Mouse (Mus musculus) hindbrain, embryonic 12.5 days (tissue): ENCODE data around the gene Ramp2. TPM values are rescaled to one million over a fixed set of nuclear protein-coding genes. Genes with fewer than 3 reads are reported as not detected.

Source experiments
- ATAC-seq: fragments of 200-750 bp; cut with Nextera tagmentation; 2 replicates; pipeline ENCODE4 v1.8.0; 2017; ENCODE audit warnings: moderate TSS enrichment; ENCODE audit not compliant: low FRiP score
- H3K27ac ChIP-seq: fragments of 300-500 bp; sonication (generic); 2 replicates; pipeline ENCODE4 v1.5.1; 2016; ENCODE audit warnings: mild to moderate bottlenecking
- H3K27me3 ChIP-seq: fragments of 300-500 bp; sonication (generic); 2 replicates; pipeline ENCODE4 v1.6.1; 2016; ENCODE audit warnings: mild to moderate bottlenecking
- H3K36me3 ChIP-seq: fragments of 300-500 bp; sonication (generic); 2 replicates; pipeline ENCODE4 v1.6.1; 2016; ENCODE audit warnings: mild to moderate bottlenecking
- H3K4me1 ChIP-seq: fragments of 300-500 bp; sonication (generic); 2 replicates; pipeline ENCODE4 v1.6.1; 2016
- H3K4me2 ChIP-seq: fragments of 300-500 bp; sonication (generic); replicated peaks from 2 replicates; pipeline ENCODE4 v1.6.1; 2016; ENCODE audit warnings: mild to moderate bottlenecking
- H3K4me3 ChIP-seq: fragments of 300-500 bp; sonication (generic); 2 replicates; pipeline ENCODE4 v1.5.1; 2016; ENCODE audit warnings: mild to moderate bottlenecking
- H3K9ac ChIP-seq: fragments of 300-500 bp; sonication (generic); 2 replicates; pipeline ENCODE4 v1.6.1; 2016; ENCODE audit warnings: mild to moderate bottlenecking, moderate library complexity
- H3K9me3 ChIP-seq: fragments of 300-500 bp; sonication (generic); replicated peaks from 2 replicates; pipeline ENCODE4 v1.6.1; 2016; ENCODE audit warnings: mild to moderate bottlenecking
- WGBS: fragments of 180-500 bp; shearing (Covaris S2); methylation state at CpG from one replicate; pipeline ENCODE4 v1.1.7; 2016; 5-methylcytosine and 5-hydroxymethylcytosine counted together
- polyA plus RNA-seq: library from polyadenylated mRNA; unstranded; fragments of >200 nt; fragmentation: Nextera tagmentation; extraction: Ambion mirVana; gene quantifications from 2 replicates; pipeline ENCODE4 v1.2.1, GENCODE M21; 2016

Ramp2 gene
- polyA plus RNA-seq, 1 experiment from 2014 or later: 62.2 TPM

- no peaks in the 10 kb centered on the region for H3K9me3 ChIP-seq
- no peak for ATAC-seq
- peaks cover 59% of the 10 kb centered on the region for H3K4me1 ChIP-seq
- peak overlapping the region; percentile 77 for H3K9ac ChIP-seq
- under 1% methylated on average over 30 of the region's 30 CpGs for WGBS
- H3K4me2 ChIP-seq: peak overlapping the region; percentile 96
- H3K4me3 ChIP-seq: peak overlapping the region; percentile 51
- H3K27me3 ChIP-seq: peaks cover 54% of the 10 kb centered on the region
- peaks cover 15% of the 10 kb centered on the region; the same call in 1 of the 2 replicates for H3K36me3 ChIP-seq
- 0 out of 2 replicates have a peak overlapping the region, but pooled peaks have one; percentile 35 for H3K27ac ChIP-seq
These were observed 15.1 kb downstream of the Ramp2 start for GRCm38 (mm10) chr11:101260826-101261380.

- H3K27me3 ChIP-seq: peaks cover 64% of the 10 kb centered on the region
- peak overlapping the region; percentile 51 for H3K4me3 ChIP-seq
- no peak overlapping the region for H3K27ac ChIP-seq
- peak overlapping the region; percentile 47; the same call in 1 of the 2 replicates for H3K9ac ChIP-seq
- 1% methylated on average over 24 of the region's 24 CpGs for WGBS
- H3K4me1 ChIP-seq: peaks cover 59% of the 10 kb centered on the region
- peak overlapping the region; percentile 96 for H3K4me2 ChIP-seq
- ATAC-seq: no peak
- no peaks in the 10 kb centered on the region for H3K9me3 ChIP-seq
- H3K36me3 ChIP-seq: peaks cover 7% of the 10 kb centered on the region; the same call in 1 of the 2 replicates
These were observed 16.6 kb downstream of the Ramp2 start for GRCm38 (mm10) chr11:101262272-101262967.

DNA sequence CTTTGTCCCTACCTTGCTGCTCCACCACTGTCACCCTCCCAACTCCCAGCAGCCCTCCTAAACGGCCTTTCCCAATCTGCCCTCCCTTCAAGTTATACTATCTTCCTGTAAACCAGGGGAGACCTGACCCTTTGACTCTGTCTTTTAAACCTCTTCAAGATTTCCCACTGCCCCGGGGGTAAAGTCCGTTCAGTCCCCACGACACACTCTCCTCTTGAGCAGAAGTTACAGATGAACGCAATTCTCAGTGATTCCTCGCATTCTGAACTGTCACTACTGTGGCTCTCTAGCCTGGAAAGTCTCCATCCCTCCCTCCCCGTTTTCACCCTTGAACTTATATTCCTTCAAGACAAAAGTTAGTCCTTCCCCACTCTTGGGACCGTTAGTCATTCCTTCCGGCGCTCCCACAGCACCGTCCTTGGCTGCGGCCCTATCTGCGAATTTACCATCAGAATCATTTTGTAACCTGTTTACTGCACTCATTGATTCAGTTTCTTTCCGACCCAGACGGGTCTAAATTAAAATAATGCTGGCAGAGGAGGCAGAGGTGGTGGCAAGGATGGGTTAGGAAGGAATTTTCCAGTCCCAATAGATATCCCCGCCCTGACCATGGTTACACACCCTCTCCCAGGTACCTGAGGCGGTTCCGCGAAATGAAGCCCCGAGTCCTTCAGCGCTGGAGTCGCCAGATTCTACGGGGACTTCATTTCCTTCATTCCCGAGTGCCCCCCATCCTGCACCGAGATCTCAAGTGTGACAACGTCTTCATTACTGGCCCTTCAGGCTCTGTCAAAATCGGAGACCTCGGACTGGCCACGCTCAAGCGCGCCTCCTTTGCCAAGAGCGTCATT, 17.5 kb downstream of the Ramp2 start:
- H3K27me3 ChIP-seq: peaks cover 64% of the 10 kb centered on the region
- H3K9me3 ChIP-seq: no peaks in the 10 kb centered on the region
- no peak overlapping the region for H3K9ac ChIP-seq
- H3K27ac ChIP-seq: no peak overlapping the region
- ATAC-seq: no peak
- H3K36me3 ChIP-seq: peaks cover 6% of the 10 kb centered on the region; the same call in 1 of the 2 replicates
- H3K4me2 ChIP-seq: peak overlapping the region; percentile 96; the same call in 1 of the 2 replicates
- peaks cover 59% of the 10 kb centered on the region for H3K4me1 ChIP-seq
- H3K4me3 ChIP-seq: 0 out of 2 replicates have a peak overlapping the region, but pooled peaks have one; percentile 51
- WGBS: 4% methylated on average over 32 of the region's 32 CpGs

GRCm38 (mm10) chr11:101263989-101264280, 18.1 kb downstream of the Ramp2 start:
- WGBS: 5% methylated on average over 3 of the region's 3 CpGs
- Histone ChIP-seq H3K27me3 (peaks cover 64% of the 10 kb centered on the region), H3K4me2 (peak overlapping the region; percentile 6; the same call in 1 of the 2 replicates), H3K4me1 (peaks cover 55% of the 10 kb centered on the region), H3K27ac (no peak overlapping the region), H3K9me3 (no peaks in the 10 kb centered on the region), H3K4me3 (no peak overlapping the region), H3K9ac (no peak overlapping the region), H3K36me3 (peaks cover under 1% of the 10 kb centered on the region; the same call in 1 of the 2 replicates)
- no peak for ATAC-seq

- H3K36me3 ChIP-seq: no peaks in the 10 kb centered on the region
- ATAC-seq: no peak
- peak overlapping the region; percentile 29 for H3K9ac ChIP-seq
- H3K4me3 ChIP-seq: peak overlapping the region; percentile 29
- H3K27me3 ChIP-seq: peaks cover 61% of the 10 kb centered on the region
- peaks cover 45% of the 10 kb centered on the region for H3K4me1 ChIP-seq
- H3K4me2 ChIP-seq: peak overlapping the region; percentile 49
- H3K9me3 ChIP-seq: no peaks in the 10 kb centered on the region
- WGBS: 2% methylated on average over 31 of the region's 31 CpGs
- H3K27ac ChIP-seq: no peak overlapping the region
These were observed 19.2 kb downstream of the Ramp2 start for GRCm38 (mm10) chr11:101264954-101265471.

DNA sequence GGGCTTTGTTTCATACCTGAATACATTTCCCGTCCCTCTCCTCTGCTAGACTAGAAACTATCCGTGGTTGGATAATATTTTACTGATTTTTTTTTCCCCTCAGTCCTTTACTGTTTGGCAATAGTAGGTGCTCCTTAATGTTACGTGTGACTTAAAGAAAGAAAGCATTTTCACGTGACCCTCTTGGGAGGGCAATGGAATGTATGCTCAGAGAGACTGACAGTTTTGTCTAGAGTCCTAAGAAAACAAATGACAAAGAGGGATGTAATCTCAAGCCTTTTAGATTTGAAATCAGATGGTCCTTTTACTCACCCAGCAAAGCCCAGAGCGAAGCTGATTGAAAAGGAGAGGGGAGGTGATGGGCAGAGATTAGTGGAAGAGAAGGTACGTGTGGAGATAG, 20.1 kb downstream of the Ramp2 start:
- ATAC-seq: no peak
- no peak overlapping the region for H3K4me3 ChIP-seq
- H3K4me1 ChIP-seq: peaks cover 36% of the 10 kb centered on the region
- no peak overlapping the region for H3K9ac ChIP-seq
- WGBS: 19% methylated on average over 6 of the region's 6 CpGs
- no peaks in the 10 kb centered on the region for H3K36me3 ChIP-seq
- no peaks in the 10 kb centered on the region for H3K9me3 ChIP-seq
- no peak overlapping the region for H3K27ac ChIP-seq
- peaks cover 57% of the 10 kb centered on the region for H3K27me3 ChIP-seq
- H3K4me2 ChIP-seq: peak overlapping the region; percentile 49; the same call in 1 of the 2 replicates

DNA sequence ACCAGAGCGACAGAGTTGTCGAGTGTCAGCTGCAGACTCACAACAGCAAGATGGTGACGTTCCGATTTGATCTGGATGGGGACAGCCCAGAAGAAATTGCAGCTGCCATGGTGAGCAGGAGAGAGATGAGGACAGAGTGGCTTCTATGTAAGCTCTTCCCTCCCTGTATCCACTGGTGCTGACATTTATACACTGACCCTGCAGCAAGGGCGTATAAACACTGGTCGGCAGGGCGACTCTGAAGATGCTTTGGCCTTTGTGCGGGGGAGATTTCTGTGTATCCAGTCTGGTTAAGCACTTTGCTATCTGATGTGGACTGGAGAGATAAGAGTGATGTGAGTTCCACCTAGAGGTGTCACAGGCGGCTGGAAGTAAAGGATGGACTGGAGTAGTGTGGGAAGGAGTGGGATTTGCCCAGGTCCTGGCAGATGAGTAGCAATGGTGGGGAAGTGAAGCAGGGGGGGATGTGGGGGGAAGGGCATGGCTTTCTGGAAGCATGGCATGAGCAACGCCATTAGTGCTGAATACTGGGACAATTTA, 23.8 kb downstream of the Ramp2 start:
- H3K9ac ChIP-seq: no peak overlapping the region
- ATAC-seq: no peak
- 31% methylated on average over 10 of the region's 10 CpGs for WGBS

GRCm38 (mm10) chr11:101272446-101272845, 26.6 kb downstream of the Ramp2 start:
- Histone ChIP-seq H3K9ac (no peak overlapping the region), H3K4me2 (no peak overlapping the region), H3K27ac (no peak overlapping the region), H3K4me1 (peaks cover 15% of the 10 kb centered on the region), H3K36me3 (0 out of 2 replicates have a peak, but pooled peaks cover 9% of the 10 kb centered on the region), H3K4me3 (no peak overlapping the region), H3K9me3 (no peaks in the 10 kb centered on the region), H3K27me3 (peaks cover 3% of the 10 kb centered on the region; the same call in 1 of the 2 replicates)
- no peak for ATAC-seq
- 84% methylated on average over 3 of the region's 3 CpGs for WGBS

More for the DNA sequence above, 23.8 kb downstream of the Ramp2 start:
- no peaks in the 10 kb centered on the region for H3K9me3 ChIP-seq
- H3K4me1 ChIP-seq: peaks cover 10% of the 10 kb centered on the region
- no peaks in the 10 kb centered on the region for H3K36me3 ChIP-seq
- H3K27me3 ChIP-seq: peaks cover 22% of the 10 kb centered on the region
- H3K27ac ChIP-seq: no peak overlapping the region
- H3K4me3 ChIP-seq: no peak overlapping the region
- H3K4me2 ChIP-seq: no peak overlapping the region

DNA sequence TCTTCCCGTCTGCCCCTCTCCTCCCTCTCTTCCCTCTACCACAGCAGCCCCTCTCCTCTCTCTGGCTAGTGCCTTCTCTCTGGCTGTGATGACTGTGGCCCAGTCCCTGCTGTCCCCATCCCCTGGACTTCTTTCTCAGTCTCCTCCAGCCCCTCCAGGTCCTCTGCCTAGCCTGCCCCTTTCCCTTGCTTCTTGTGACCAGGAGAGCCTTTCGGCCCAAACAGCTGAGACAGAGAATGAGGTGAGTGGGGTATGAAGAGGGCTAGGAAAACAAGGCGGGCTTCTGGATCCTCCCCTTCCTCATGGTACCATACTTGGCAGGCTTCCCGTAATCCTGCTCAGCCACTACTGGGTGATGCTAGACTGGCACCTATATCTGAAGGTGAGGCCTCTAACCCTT, 29.5 kb downstream of the Ramp2 start:
- Histone ChIP-seq H3K9ac (no peak overlapping the region), H3K4me1 (peaks cover 28% of the 10 kb centered on the region), H3K36me3 (0 out of 2 replicates have a peak, but pooled peaks cover 9% of the 10 kb centered on the region), H3K4me3 (no peak overlapping the region), H3K9me3 (no peaks in the 10 kb centered on the region), H3K4me2 (no peak overlapping the region), H3K27ac (no peak overlapping the region), H3K27me3 (peaks cover 3% of the 10 kb centered on the region; the same call in 1 of the 2 replicates)
- ATAC-seq: no peak
- 73% methylated on average over 4 of the region's 4 CpGs for WGBS

- H3K4me2 ChIP-seq: peak overlapping the region; percentile 84
- 0 out of 2 replicates have a peak, but pooled peaks cover 9% of the 10 kb centered on the region for H3K36me3 ChIP-seq
- H3K9ac ChIP-seq: peak overlapping the region; percentile 29; the same call in 1 of the 2 replicates
- H3K4me1 ChIP-seq: peaks cover 28% of the 10 kb centered on the region
- WGBS: 24% methylated on average over 27 of the region's 27 CpGs
- no peaks in the 10 kb centered on the region for H3K9me3 ChIP-seq
- peak overlapping the region; percentile 4; the same call in 1 of the 2 replicates for H3K4me3 ChIP-seq
- H3K27ac ChIP-seq: no peak overlapping the region
- no peak for ATAC-seq
- peaks cover 3% of the 10 kb centered on the region; the same call in 1 of the 2 replicates for H3K27me3 ChIP-seq
These were observed 30.7 kb downstream of the Ramp2 start for GRCm38 (mm10) chr11:101276319-101277070.
